Mouse (Mus musculus) heart, adult 2 months (tissue): ENCODE measurements around the gene Cmss1. TPM values are rescaled to one million over a fixed set of nuclear protein-coding genes. Genes with fewer than 3 reads are reported as not detected.

Experiments
- DNase-seq, 2 experiments: peaks; one replicate each; pipeline ENCODE4 v3.0.0; 2021
- H3K27ac ChIP-seq: fragments of 200-600 bp; 2 replicates; pipeline ENCODE4 v1.8.1; 2022
- H3K27me3 ChIP-seq: fragments of 200-500 bp; 2 replicates; pipeline ENCODE4 v1.6.1; 2012; ENCODE audit warnings: mild to moderate bottlenecking, low read length, inconsistent platforms, mixed read lengths; ENCODE audit not compliant: control insufficient read depth, insufficient read depth
- H3K36me3 ChIP-seq: fragments of 200-500 bp; 2 replicates; pipeline ENCODE4 v1.6.1; 2012; ENCODE audit warnings: low read length, inconsistent platforms; ENCODE audit not compliant: control insufficient read depth, insufficient read depth
- H3K4me1 ChIP-seq: fragments of 200-500 bp; 2 replicates; pipeline ENCODE4 v1.6.1; 2011; ENCODE audit warnings: low read length; ENCODE audit not compliant: control insufficient read depth, insufficient read depth
- H3K4me3 ChIP-seq: fragments of 200-600 bp; 2 replicates; pipeline ENCODE4 v1.8.1; 2022
- H3K79me2 ChIP-seq: fragments of 200-500 bp; replicated peaks from 2 replicates; pipeline ENCODE4 v1.6.1; 2012; ENCODE audit warnings: mild to moderate bottlenecking, inconsistent platforms, low read length, moderate library complexity, mixed read lengths; ENCODE audit not compliant: control insufficient read depth, insufficient read depth
- H3K9ac ChIP-seq: fragments of 200-500 bp; 2 replicates; pipeline ENCODE4 v1.6.1; 2012; ENCODE audit warnings: low read depth, mild to moderate bottlenecking, control low read depth, inconsistent platforms, low read length, mixed read lengths
- CTCF ChIP-seq: fragments of 200-600 bp; IDR thresholded peaks from 2 replicates; pipeline ENCODE4 v1.8.1; 2022; ENCODE audit warnings: antibody characterized with exemption, mild to moderate bottlenecking, moderate library complexity
- EP300 ChIP-seq: fragments of 200-500 bp; IDR thresholded peaks from 2 replicates; pipeline ENCODE4 v1.6.1; 2011; ENCODE audit warnings: low read depth, low read length, control low read depth; ENCODE audit not compliant: insufficient read depth
- POLR2A ChIP-seq: fragments of 200-500 bp; IDR thresholded peaks from 2 replicates; pipeline ENCODE4 v1.6.1; 2011; ENCODE audit warnings: mild to moderate bottlenecking, low read depth, low read length, control low read depth; ENCODE audit not compliant: insufficient read depth
- WGBS: fragments of 180-500 bp; shearing (Covaris S2); methylation state at CpG from one replicate; pipeline ENCODE4 v1.1.7; 2018; 5-methylcytosine and 5-hydroxymethylcytosine counted together
- intact Hi-C: fragments of 180-260 bp; cut with DNase I; formaldehyde crosslinking; loops from one replicate; pipeline ENCODE4 v1.15.1; 2025
- polyA plus RNA-seq: library from polyadenylated mRNA; depleted of rRNA; stranded (reverse); fragments of >200 nt; gene quantifications from 2 replicates; pipeline ENCODE4 v1.2.3, GENCODE M21; 2012
- total RNA-seq, 2 experiments: library from RNA; stranded (reverse); gene quantifications; 2 replicates each; pipeline ENCODE4 v1.2.3; 2021

Gene Cmss1
- total and polyA plus RNA-seq, 3 experiments: 17.6 to 74.3 (median 66.9) TPM

DNA sequence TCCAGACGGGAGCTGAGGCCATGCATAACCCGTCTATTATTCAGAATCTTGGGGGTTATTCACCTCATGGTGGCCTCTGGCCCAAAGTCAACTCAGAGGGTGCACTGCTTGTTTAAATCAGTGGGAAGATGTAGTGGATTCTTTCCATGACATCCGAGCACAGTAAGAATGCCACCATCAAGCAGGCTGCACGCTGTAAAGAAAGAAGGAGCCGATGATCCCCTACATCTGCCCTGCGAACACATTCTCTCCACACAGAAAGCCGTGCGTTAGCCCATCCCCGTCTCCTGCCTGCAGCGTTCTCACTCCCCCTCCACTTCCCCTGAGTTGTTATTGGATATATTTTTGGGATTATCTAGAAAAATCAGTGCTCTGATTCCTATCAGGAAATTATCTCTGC, 180.0 kb downstream of the Cmss1 start:
- Histone ChIP-seq H3K79me2 (no peaks in the 10 kb centered on the region), H3K4me3 (no peak overlapping the region), H3K27me3 (no peaks in the 10 kb centered on the region), H3K4me1 (peaks cover 5% of the 10 kb centered on the region), H3K27ac (no peak overlapping the region), H3K36me3 (peaks cover 3% of the 10 kb centered on the region), H3K9ac (no peak overlapping the region)
- intact Hi-C loops: loop anchor here (10.0 kb wide), 1 partner anchor 148 kb away; no protein-coding TSS in a partner anchor
- TF ChIP-seq POLR2A: no peak
- TF ChIP-seq EP300: no peak
- no peak for TF ChIP-seq CTCF
- no peak for DNase-seq
- 80% methylated on average over 10 of the region's 10 CpGs for WGBS

GRCm38 (mm10) chr16:57423001-57423800, 183.5 kb downstream of the Cmss1 start:
- Histone ChIP-seq H3K9ac (no peak overlapping the region), H3K27me3 (no peaks in the 10 kb centered on the region; the same call in 1 of the 2 replicates), H3K27ac (no peak overlapping the region; the same call in 1 of the 2 replicates), H3K4me3 (no peak overlapping the region), H3K36me3 (peaks cover 13% of the 10 kb centered on the region), H3K79me2 (no peaks in the 10 kb centered on the region), H3K4me1 (peaks cover 18% of the 10 kb centered on the region)
- TF ChIP-seq POLR2A (no peak), EP300 (no peak), CTCF (no peak)
- intact Hi-C loops: loop anchor here (5.0 to 10.0 kb wide), 4 partner anchors 44 to 152 kb away; no protein-coding TSS in a partner anchor
- peak in 1 of 2 experiments; percentile 53 for DNase-seq
- WGBS: 63% methylated on average over 6 of the region's 6 CpGs

GRCm38 (mm10) chr16:57421680-57422417, 184.8 kb downstream of the Cmss1 start:
- Histone ChIP-seq H3K4me3 (no peak overlapping the region), H3K9ac (no peak overlapping the region), H3K27ac (peak overlapping the region; percentile 82), H3K79me2 (no peaks in the 10 kb centered on the region), H3K27me3 (no peaks in the 10 kb centered on the region; the same call in 1 of the 2 replicates), H3K36me3 (peaks cover 13% of the 10 kb centered on the region), H3K4me1 (peaks cover 18% of the 10 kb centered on the region)
- intact Hi-C loops: loop anchor here (5.0 to 10.0 kb wide), 4 partner anchors 45 to 153 kb away; no protein-coding TSS in a partner anchor
- no peak for DNase-seq
- WGBS: 79% methylated on average over 7 of the region's 7 CpGs
- TF ChIP-seq EP300 (no peak), CTCF (no peak), POLR2A (no peak)

GRCm38 (mm10) chr16:57420773-57421556, 185.7 kb downstream of the Cmss1 start:
- Histone ChIP-seq H3K27me3 (no peaks in the 10 kb centered on the region; the same call in 1 of the 2 replicates), H3K79me2 (no peaks in the 10 kb centered on the region), H3K36me3 (peaks cover 13% of the 10 kb centered on the region), H3K4me3 (no peak overlapping the region), H3K4me1 (peaks cover 20% of the 10 kb centered on the region), H3K27ac (peak overlapping the region; percentile 82), H3K9ac (peak overlapping the region; percentile 58; the same call in 1 of the 2 replicates)
- 23% methylated on average over 8 of the region's 8 CpGs for WGBS
- DNase-seq: peak in 1 of 2 experiments; percentile 49
- intact Hi-C loops: loop anchor here (5.0 to 10.0 kb wide), 4 partner anchors 46 to 154 kb away; no protein-coding TSS in a partner anchor
- TF ChIP-seq EP300 (0 out of 2 replicates have a peak, but pooled peaks have one; percentile 55), POLR2A (no peak), CTCF (no peak)

DNA sequence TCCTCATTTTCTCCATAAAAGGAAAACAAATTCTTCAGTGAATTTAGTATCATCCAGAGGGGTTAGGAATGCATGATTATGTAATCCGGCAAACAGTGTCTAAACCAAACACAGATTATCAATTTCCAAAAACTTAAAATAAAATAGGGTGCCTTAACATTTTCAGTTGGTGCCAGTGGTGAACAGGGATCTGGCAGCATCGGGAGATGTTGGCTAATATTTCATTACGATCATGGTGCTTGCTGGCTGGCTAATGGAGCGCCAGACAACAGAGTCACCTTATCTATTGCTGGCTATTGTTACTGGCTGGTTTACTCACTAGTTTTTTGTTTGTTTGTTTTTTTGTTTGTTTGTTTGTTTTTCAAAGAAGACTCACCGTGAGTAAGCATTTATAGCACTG, 186.8 kb downstream of the Cmss1 start:
- 69% methylated on average over 5 of the region's 5 CpGs for WGBS
- no peak overlapping the region; the same call in 1 of the 2 replicates for H3K9ac ChIP-seq
- no peak for DNase-seq

More for the DNA sequence above, 186.8 kb downstream of the Cmss1 start:
- TF ChIP-seq EP300 (no peak), CTCF (no peak), POLR2A (no peak)
- Histone ChIP-seq H3K4me3 (no peak overlapping the region), H3K36me3 (peaks cover 13% of the 10 kb centered on the region), H3K27me3 (no peaks in the 10 kb centered on the region; the same call in 1 of the 2 replicates), H3K79me2 (no peaks in the 10 kb centered on the region), H3K4me1 (peaks cover 20% of the 10 kb centered on the region), H3K27ac (peak overlapping the region; percentile 69)
- intact Hi-C loops: loop anchor here (5.0 to 10.0 kb wide), 4 partner anchors 47 to 155 kb away; no protein-coding TSS in a partner anchor
